Mouse (Mus musculus): ENCODE results near the gene Rsad2. TPM values are rescaled to one million over a fixed set of nuclear protein-coding genes. Genes with fewer than 3 reads are reported as not detected.
A peak's percentile ranks its signal among the peaks of the same experiment; 100 is the strongest.
"Not testable (repeated sequence)": the region's sequence is repeated elsewhere in the genome, so short reads cannot be mapped to it uniquely, and the experiment has no call there.

Rsad2 gene
- 0.28 and 0.63 TPM in 2 replicates for polyA plus RNA-seq (2015; fragmentation: Nextera tagmentation; extraction: Ambion mirVana)

GRCm38 (mm10) chr12:26456028-26456698 lies at the start of gene Rsad2:
TSS of gene Rsad2 (minus strand) at chr12:26456452.
- H3K9ac ChIP-seq = no peak within 1 kb of the TSS

GRCm38 (mm10) chr12:26501042-26501441 lies 44.8 kb upstream of the Rsad2 start:
- Histone ChIP-seq H3K4me2 (no peak overlapping the region), H3K36me3 (ENCODE audit: poor library complexity, severe bottlenecking) (no peaks in the 10 kb centered on the region), H3K27me3 (no peaks in the 10 kb centered on the region), H3K27ac (no peak overlapping the region), H3K9ac (no peak overlapping the region), H3K9me3 (replicated peaks) (no peaks in the 10 kb centered on the region), H3K4me3 (no peak overlapping the region), H3K4me1 (no peaks in the 10 kb centered on the region)
- ATAC-seq = no peak
- WGBS = 92% methylated on average over 3 of the region's 3 CpGs

More at GRCm38 (mm10) chr12:26456028-26456698, at the start of gene Rsad2:
- Histone ChIP-seq H3K4me1 (peaks cover 10% of the 10 kb centered on the region), H3K36me3 (ENCODE audit: poor library complexity, severe bottlenecking) (no peaks in the 10 kb centered on the region), H3K27me3 (no peaks in the 10 kb centered on the region), H3K4me3 (no peak within 1 kb of the TSS), H3K27ac (no peak within 1 kb of the TSS), H3K9me3 (replicated peaks) (no peaks in the 10 kb centered on the region), H3K4me2 (peak within 1 kb of the TSS; percentile 28)
- ATAC-seq = peak; percentile 59
- WGBS = 50% methylated on average over 13 of the region's 13 CpGs

GRCm38 (mm10) chr12:26489942-26490341 lies 33.7 kb upstream of the Rsad2 start:
- Histone ChIP-seq H3K27me3 (0 out of 2 replicates have a peak, but pooled peaks cover 8% of the 10 kb centered on the region), H3K4me3 (no peak overlapping the region), H3K9me3 (replicated peaks) (no peaks in the 10 kb centered on the region), H3K36me3 (ENCODE audit: poor library complexity, severe bottlenecking) (no peaks in the 10 kb centered on the region), H3K4me2 (no peak overlapping the region), H3K27ac (no peak overlapping the region), H3K4me1 (peaks cover 15% of the 10 kb centered on the region), H3K9ac (no peak overlapping the region)
- no peak for ATAC-seq
- 91% methylated on average over 1 of the region's 1 CpGs for WGBS

GRCm38 (mm10) chr12:26488617-26489274 lies 32.5 kb upstream of the Rsad2 start:
- Histone ChIP-seq H3K4me1 (peaks cover 15% of the 10 kb centered on the region), H3K4me2 (no peak overlapping the region), H3K4me3 (no peak overlapping the region), H3K27me3 (0 out of 2 replicates have a peak, but pooled peaks cover 8% of the 10 kb centered on the region), H3K9ac (no peak overlapping the region), H3K9me3 (replicated peaks) (no peaks in the 10 kb centered on the region), H3K27ac (no peak overlapping the region), H3K36me3 (ENCODE audit: poor library complexity, severe bottlenecking) (no peaks in the 10 kb centered on the region)
- WGBS = 25% methylated on average over 5 of the region's 5 CpGs
- ATAC-seq = peak; percentile 50; the same call in 1 of the 2 replicates

GRCm38 (mm10) chr12:26487874-26488616 lies 31.8 kb upstream of the Rsad2 start:
- Histone ChIP-seq H3K27me3 (0 out of 2 replicates have a peak, but pooled peaks cover 8% of the 10 kb centered on the region), H3K4me3 (no peak overlapping the region), H3K9ac (no peak overlapping the region), H3K36me3 (ENCODE audit: poor library complexity, severe bottlenecking) (no peaks in the 10 kb centered on the region), H3K27ac (no peak overlapping the region), H3K4me2 (peak overlapping the region; percentile 24), H3K9me3 (replicated peaks) (no peaks in the 10 kb centered on the region), H3K4me1 (peaks cover 15% of the 10 kb centered on the region)
- WGBS = 31% methylated on average over 14 of the region's 14 CpGs
- ATAC-seq = peak; percentile 87

- not testable (repeated sequence) for H3K9ac ChIP-seq; H3K27ac ChIP-seq; H3K9me3 ChIP-seq (replicated peaks); H3K27me3 ChIP-seq; ATAC-seq; H3K4me2 ChIP-seq; H3K4me3 ChIP-seq; H3K36me3 ChIP-seq (ENCODE audit: poor library complexity, severe bottlenecking)
- WGBS = 95% methylated on average over 12 of the region's 12 CpGs
- peaks cover 15% of the 10 kb centered on the region for H3K4me1 ChIP-seq
Measured at GRCm38 (mm10) chr12:26485738-26486580, 29.7 kb upstream of the Rsad2 start.

- no peak overlapping the region for H3K27ac ChIP-seq
- no peaks in the 10 kb centered on the region for H3K36me3 ChIP-seq (ENCODE audit: poor library complexity, severe bottlenecking)
- no peak overlapping the region for H3K4me3 ChIP-seq
- no peaks in the 10 kb centered on the region for H3K27me3 ChIP-seq
- no peaks in the 10 kb centered on the region for H3K4me1 ChIP-seq
- H3K9ac ChIP-seq = no peak overlapping the region
- WGBS = 75% methylated on average over 18 of the region's 18 CpGs
- H3K9me3 ChIP-seq (replicated peaks) = no peaks in the 10 kb centered on the region
- no peak overlapping the region for H3K4me2 ChIP-seq
- no peak for ATAC-seq
Measured at GRCm38 (mm10) chr12:26478196-26479004, 22.1 kb upstream of the Rsad2 start.

GRCm38 (mm10) chr12:26477198-26477597 lies 20.9 kb upstream of the Rsad2 start:
- no peaks in the 10 kb centered on the region for H3K36me3 ChIP-seq (ENCODE audit: poor library complexity, severe bottlenecking)
- H3K9me3 ChIP-seq (replicated peaks) = no peaks in the 10 kb centered on the region
- H3K4me1 ChIP-seq = no peaks in the 10 kb centered on the region
- ATAC-seq = no peak
- no peak overlapping the region for H3K4me3 ChIP-seq
- 90% methylated on average over 5 of the region's 5 CpGs for WGBS
- no peak overlapping the region for H3K9ac ChIP-seq
- H3K27me3 ChIP-seq = no peaks in the 10 kb centered on the region
- no peak overlapping the region for H3K4me2 ChIP-seq
- no peak overlapping the region for H3K27ac ChIP-seq

- 91% methylated on average over 6 of the region's 6 CpGs for WGBS
- no peak for ATAC-seq
- Histone ChIP-seq H3K27me3 (no peaks in the 10 kb centered on the region), H3K4me3 (no peak overlapping the region), H3K27ac (no peak overlapping the region), H3K36me3 (ENCODE audit: poor library complexity, severe bottlenecking) (no peaks in the 10 kb centered on the region), H3K9ac (no peak overlapping the region), H3K9me3 (replicated peaks) (no peaks in the 10 kb centered on the region), H3K4me2 (no peak overlapping the region), H3K4me1 (peaks cover 10% of the 10 kb centered on the region)
Measured at GRCm38 (mm10) chr12:26473746-26474145, 17.5 kb upstream of the Rsad2 start.

- H3K9ac ChIP-seq = no peak overlapping the region
- no peaks in the 10 kb centered on the region for H3K9me3 ChIP-seq (replicated peaks)
- ATAC-seq = no peak
- no peak overlapping the region for H3K4me3 ChIP-seq
- H3K27ac ChIP-seq = no peak overlapping the region
- H3K4me2 ChIP-seq = no peak overlapping the region
- WGBS = 84% methylated on average over 3 of the region's 3 CpGs
- no peaks in the 10 kb centered on the region for H3K36me3 ChIP-seq (ENCODE audit: poor library complexity, severe bottlenecking)
- H3K27me3 ChIP-seq = no peaks in the 10 kb centered on the region
- peaks cover 10% of the 10 kb centered on the region for H3K4me1 ChIP-seq
Measured at GRCm38 (mm10) chr12:26472770-26473481, 16.7 kb upstream of the Rsad2 start.

Data from forebrain, embryonic 13.5 days (tissue).